Mouse (Mus musculus): ENCODE data around the gene Csnk1d.
A peak's percentile ranks its signal among the peaks of the same experiment; 100 is the strongest.

Gene Csnk1d

GRCm38 (mm10) chr11:120984448-120985330, 6.4 kb downstream of the Csnk1d start:
- peak in 1 of 2 experiments; percentile 33 for DNase-seq

GRCm38 (mm10) chr11:120982459-120982858, 8.7 kb downstream of the Csnk1d start:
- DNase-seq: no peak

- DNase-seq: no peak
Measured at GRCm38 (mm10) chr11:120981661-120982060, 9.5 kb downstream of the Csnk1d start.

GRCm38 (mm10) chr11:120980427-120981035, 10.6 kb downstream of the Csnk1d start:
- DNase-seq: peak in 1 of 2 experiments; percentile 31

- no peak for DNase-seq
Measured at GRCm38 (mm10) chr11:120979711-120980426, 11.3 kb downstream of the Csnk1d start.

- no peak for DNase-seq
Measured at GRCm38 (mm10) chr11:120973318-120973717, 17.8 kb downstream of the Csnk1d start.

- no peak for DNase-seq
Measured at GRCm38 (mm10) chr11:120971237-120971636, 19.9 kb downstream of the Csnk1d start.

GRCm38 (mm10) chr11:120969742-120970141, 21.4 kb downstream of the Csnk1d start:
- DNase-seq: no peak

- DNase-seq: no peak
Measured at GRCm38 (mm10) chr11:120965587-120965986, 25.5 kb downstream of the Csnk1d start.

GRCm38 (mm10) chr11:120964195-120965157, 26.7 kb downstream of the Csnk1d start:
- DNase-seq: peak in 1 of 2 experiments; percentile 45

GRCm38 (mm10) chr11:120962909-120963308, 28.2 kb downstream of the Csnk1d start:
- peak in 1 of 2 experiments; percentile 16 for DNase-seq

GRCm38 (mm10) chr11:120962050-120962771, 28.9 kb downstream of the Csnk1d start:
- DNase-seq: no peak

- DNase-seq: no peak
Measured at GRCm38 (mm10) chr11:120961594-120961993, 29.5 kb downstream of the Csnk1d start.

- no peak for DNase-seq
Measured at GRCm38 (mm10) chr11:120960248-120960647, 30.9 kb downstream of the Csnk1d start.

GRCm38 (mm10) chr11:120959564-120959963, 31.6 kb downstream of the Csnk1d start:
- no peak for DNase-seq

- DNase-seq: peak in 1 of 2 experiments; percentile 15
Measured at GRCm38 (mm10) chr11:120959066-120959465, 32.1 kb downstream of the Csnk1d start.

- peak in 1 of 2 experiments; percentile 18 for DNase-seq
Measured at GRCm38 (mm10) chr11:120957731-120958257, 33.3 kb downstream of the Csnk1d start.

GRCm38 (mm10) chr11:120957052-120957451, 34.1 kb downstream of the Csnk1d start:
- peak; percentile 38 to 42 for DNase-seq

GRCm38 (mm10) chr11:120955701-120956100, 35.4 kb downstream of the Csnk1d start:
- DNase-seq: no peak

GRCm38 (mm10) chr11:120954936-120955335, 36.2 kb downstream of the Csnk1d start:
- DNase-seq: no peak

Data from cerebellum, postnatal 10 days (tissue).